Mouse (Mus musculus) limb, embryonic 10.5 days (tissue): Measurements from ENCODE around the gene Tctn1. TPM values are rescaled to one million over a fixed set of nuclear protein-coding genes. Genes with fewer than 3 reads are reported as not detected.
A peak's percentile ranks its signal among the peaks of the same experiment; 100 is the strongest.

Source experiments
- DNase-seq: peaks from one replicate; pipeline ENCODE4 v3.0.0-alpha.2; 2017; ENCODE audit warnings: low spot score
- H3K27ac ChIP-seq: fragments of 300-500 bp; sonication (generic); 2 replicates; pipeline ENCODE4 v1.5.1; 2016; ENCODE audit warnings: mild to moderate bottlenecking
- H3K27me3 ChIP-seq: fragments of 300-500 bp; sonication (generic); 2 replicates; pipeline ENCODE4 v1.6.1; 2016; ENCODE audit warnings: low read depth, mild to moderate bottlenecking; ENCODE audit not compliant: poor library complexity, severe bottlenecking
- H3K36me3 ChIP-seq: fragments of 300-500 bp; sonication (generic); 2 replicates; pipeline ENCODE4 v1.6.1; 2016; ENCODE audit warnings: mild to moderate bottlenecking, moderate library complexity
- H3K4me1 ChIP-seq: fragments of 300-500 bp; sonication (generic); 2 replicates; pipeline ENCODE4 v1.6.1; 2016
- H3K4me3 ChIP-seq: fragments of 300-500 bp; sonication (generic); 2 replicates; pipeline ENCODE4 v1.5.1; 2016; ENCODE audit warnings: mild to moderate bottlenecking, moderate library complexity
- H3K9me3 ChIP-seq: fragments of 300-500 bp; sonication (generic); replicated peaks from 2 replicates; pipeline ENCODE4 v1.6.1; 2016; ENCODE audit warnings: mild to moderate bottlenecking
- WGBS: fragments of 180-500 bp; shearing (Covaris S2); methylation state at CpG from one replicate; pipeline ENCODE4 v1.1.7; 2016; 5-methylcytosine and 5-hydroxymethylcytosine counted together
- polyA plus RNA-seq: library from polyadenylated mRNA; unstranded; fragments of >200 nt; fragmentation: Nextera tagmentation; extraction: Ambion mirVana; gene quantifications from 2 replicates; pipeline ENCODE4 v1.2.1, GENCODE M21; 2016

Tctn1 gene
- 4.4 and 4.9 TPM in 2 replicates for polyA plus RNA-seq

GRCm38 (mm10) chr5:122263933-122264905 lies at the start of gene Tctn1:
Tctn1 (minus strand) TSS chr5:122264460.
- Histone ChIP-seq H3K27ac (peak within 1 kb of the TSS; percentile 88), H3K36me3 (peaks cover 21% of the 10 kb centered on the region), H3K9me3 (no peaks in the 10 kb centered on the region), H3K4me1 (peaks cover 12% of the 10 kb centered on the region), H3K4me3 (peak within 1 kb of the TSS; percentile 74), H3K27me3 (no peaks in the 10 kb centered on the region)
- WGBS: 2% methylated on average over 49 of the region's 49 CpGs
- peak; percentile 96 for DNase-seq

DNA sequence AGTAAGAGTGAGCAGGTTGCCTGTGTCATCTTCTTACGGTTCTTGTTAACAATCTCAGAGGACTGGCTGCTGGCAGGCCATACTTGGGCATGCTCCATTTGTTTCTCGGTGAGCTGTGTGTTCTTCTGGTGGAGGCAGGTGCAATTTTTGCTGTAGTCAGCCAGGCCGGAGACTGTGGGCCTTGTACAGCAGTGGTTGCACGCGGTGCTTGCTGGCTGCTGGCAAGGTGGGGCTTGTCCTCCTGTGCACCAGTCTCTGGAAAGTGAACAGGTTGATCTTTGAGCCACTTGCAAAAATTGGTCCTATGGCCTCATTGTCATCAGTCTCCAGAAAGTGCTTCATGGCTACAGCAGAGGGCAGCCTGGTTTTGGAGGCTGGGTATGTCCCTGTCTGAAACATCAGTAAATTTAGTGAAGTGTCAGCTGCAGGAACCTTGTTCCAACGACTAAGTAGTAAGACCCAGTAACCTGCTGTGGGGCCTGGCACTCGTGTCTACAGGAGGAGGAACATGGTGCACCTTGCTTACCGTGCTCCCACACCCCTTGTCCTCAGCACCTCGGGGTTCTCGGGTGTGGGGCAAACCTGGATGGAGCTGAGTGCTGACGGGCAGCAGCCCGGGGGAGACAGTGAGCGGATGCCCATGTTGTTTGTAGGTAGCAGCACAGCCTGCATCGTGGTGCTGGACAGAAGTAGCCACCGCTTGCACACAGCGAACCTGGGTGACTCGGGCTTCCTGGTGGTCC lies 48.9 kb upstream of the Tctn1 start:
- Histone ChIP-seq H3K9me3 (no peaks in the 10 kb centered on the region), H3K27me3 (no peaks in the 10 kb centered on the region), H3K4me3 (no peak overlapping the region), H3K4me1 (no peaks in the 10 kb centered on the region), H3K27ac (no peak overlapping the region), H3K36me3 (peaks cover 82% of the 10 kb centered on the region)
- no peak for DNase-seq
- WGBS: 93% methylated on average over 17 of the region's 17 CpGs

- Histone ChIP-seq H3K27ac (no peak overlapping the region), H3K36me3 (peaks cover 78% of the 10 kb centered on the region), H3K4me3 (no peak overlapping the region), H3K27me3 (no peaks in the 10 kb centered on the region), H3K9me3 (no peaks in the 10 kb centered on the region), H3K4me1 (no peaks in the 10 kb centered on the region)
- WGBS: 92% methylated on average over 4 of the region's 4 CpGs
- no peak for DNase-seq
Observed at GRCm38 (mm10) chr5:122312346-122312745, 48.1 kb upstream of the Tctn1 start.

GRCm38 (mm10) chr5:122311692-122312091 lies 47.4 kb upstream of the Tctn1 start:
- Histone ChIP-seq H3K27ac (no peak overlapping the region), H3K27me3 (no peaks in the 10 kb centered on the region), H3K4me3 (no peak overlapping the region), H3K36me3 (peaks cover 72% of the 10 kb centered on the region), H3K4me1 (no peaks in the 10 kb centered on the region), H3K9me3 (no peaks in the 10 kb centered on the region)
- no peak for DNase-seq
- WGBS: 84% methylated on average over 7 of the region's 7 CpGs

- peaks cover 66% of the 10 kb centered on the region for H3K36me3 ChIP-seq
- no peak overlapping the region for H3K27ac ChIP-seq
- no peak for DNase-seq
Observed at GRCm38 (mm10) chr5:122310699-122311098, 46.4 kb upstream of the Tctn1 start.

GRCm38 (mm10) chr5:122306536-122306935 lies 42.3 kb upstream of the Tctn1 start:
- DNase-seq: no peak
- WGBS: 91% methylated on average over 3 of the region's 3 CpGs
- H3K9me3 ChIP-seq: no peaks in the 10 kb centered on the region
- H3K27ac ChIP-seq: no peak overlapping the region
- peaks cover 32% of the 10 kb centered on the region for H3K36me3 ChIP-seq
- peaks cover 4% of the 10 kb centered on the region for H3K4me1 ChIP-seq
- H3K27me3 ChIP-seq: no peaks in the 10 kb centered on the region
- H3K4me3 ChIP-seq: no peak overlapping the region

More at GRCm38 (mm10) chr5:122310699-122311098, 46.4 kb upstream of the Tctn1 start:
- Histone ChIP-seq H3K4me3 (no peak overlapping the region), H3K27me3 (no peaks in the 10 kb centered on the region), H3K9me3 (no peaks in the 10 kb centered on the region), H3K4me1 (no peaks in the 10 kb centered on the region)
- WGBS: 93% methylated on average over 8 of the region's 8 CpGs

DNA sequence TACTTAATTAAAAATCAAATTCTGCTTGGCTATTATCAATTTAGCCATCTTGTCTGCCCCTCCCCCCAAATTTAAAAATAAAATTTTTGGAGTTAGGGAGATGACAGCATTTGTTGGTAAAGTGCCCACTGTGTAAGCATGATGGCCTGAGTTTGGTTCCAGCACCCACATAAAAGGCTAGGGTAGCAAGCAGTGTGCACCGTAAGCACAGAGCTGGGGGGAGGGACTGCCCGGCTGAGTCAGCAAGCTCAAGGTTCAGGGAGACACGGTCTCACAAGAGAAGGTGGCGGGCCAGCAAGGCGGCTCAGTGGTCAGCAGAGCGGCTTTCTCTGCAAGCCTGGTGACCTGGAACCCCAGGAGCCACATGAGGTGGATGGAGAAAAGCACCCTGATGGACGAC lies 41.2 kb upstream of the Tctn1 start:
- WGBS: 97% methylated on average over 7 of the region's 7 CpGs
- DNase-seq: no peak
- Histone ChIP-seq H3K27me3 (no peaks in the 10 kb centered on the region), H3K36me3 (peaks cover 22% of the 10 kb centered on the region), H3K4me1 (peaks cover 4% of the 10 kb centered on the region), H3K4me3 (no peak overlapping the region), H3K27ac (no peak overlapping the region), H3K9me3 (0 out of 2 replicates have a peak, but pooled peaks cover 3% of the 10 kb centered on the region)

GRCm38 (mm10) chr5:122304541-122304940 lies 40.3 kb upstream of the Tctn1 start:
- Histone ChIP-seq H3K9me3 (0 out of 2 replicates have a peak, but pooled peaks cover 3% of the 10 kb centered on the region), H3K36me3 (peaks cover 26% of the 10 kb centered on the region), H3K27ac (no peak overlapping the region), H3K27me3 (no peaks in the 10 kb centered on the region), H3K4me3 (no peak overlapping the region), H3K4me1 (peaks cover 7% of the 10 kb centered on the region)
- DNase-seq: no peak
- WGBS: 93% methylated on average over 6 of the region's 6 CpGs

- H3K27ac ChIP-seq: no peak overlapping the region
- no peak overlapping the region for H3K4me3 ChIP-seq
- 0 out of 2 replicates have a peak, but pooled peaks cover 3% of the 10 kb centered on the region for H3K9me3 ChIP-seq
- H3K36me3 ChIP-seq: peaks cover 23% of the 10 kb centered on the region
- 94% methylated on average over 7 of the region's 7 CpGs for WGBS
- no peaks in the 10 kb centered on the region for H3K27me3 ChIP-seq
- no peak for DNase-seq
- peaks cover 7% of the 10 kb centered on the region for H3K4me1 ChIP-seq
Observed at GRCm38 (mm10) chr5:122303937-122304336, 39.7 kb upstream of the Tctn1 start.

DNA sequence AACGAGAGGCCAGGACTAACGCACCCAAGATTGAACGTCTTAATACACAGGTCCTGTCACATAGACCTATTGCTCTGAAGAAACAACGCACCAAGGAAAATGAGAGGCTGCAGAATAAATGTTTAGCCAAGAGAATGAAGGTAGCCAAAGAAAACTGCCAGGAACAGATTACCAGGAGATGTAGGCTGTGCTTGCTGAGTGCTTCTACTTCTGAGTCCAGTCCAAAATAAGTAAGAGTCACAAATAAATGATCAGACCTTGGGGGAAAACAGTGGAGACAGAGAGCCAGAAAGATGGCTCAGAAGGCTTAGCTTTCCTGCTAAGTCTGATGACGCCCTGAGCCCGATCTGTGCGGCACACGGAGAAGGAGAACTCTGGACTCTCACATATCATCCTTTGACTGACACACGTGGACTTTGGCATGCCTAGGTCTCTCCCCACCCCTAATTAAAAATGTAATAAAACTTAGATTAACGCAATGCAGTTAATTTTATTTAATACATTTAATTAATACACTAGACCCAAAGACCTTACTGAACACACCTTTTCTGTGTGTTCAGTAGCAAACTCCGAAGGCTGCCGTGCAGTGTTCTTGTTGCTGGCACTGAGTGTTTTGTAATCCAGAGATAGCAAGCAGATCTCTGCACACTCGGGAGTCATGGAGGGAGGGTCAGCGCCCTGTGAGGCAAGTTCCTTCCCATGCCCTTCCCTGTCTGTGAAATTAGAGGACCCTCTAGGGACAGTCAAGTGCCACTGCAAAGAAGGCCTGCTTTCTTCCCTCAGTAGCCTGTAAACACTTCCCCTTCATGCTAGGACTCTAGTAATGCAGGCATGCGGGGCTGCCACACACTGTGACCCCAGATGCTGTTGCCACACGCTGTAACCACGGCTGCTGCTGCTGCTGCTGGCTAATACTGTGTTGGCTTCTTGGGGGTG lies 38.8 kb upstream of the Tctn1 start:
- no peak overlapping the region for H3K27ac ChIP-seq
- peaks cover 19% of the 10 kb centered on the region for H3K36me3 ChIP-seq
- H3K4me3 ChIP-seq: no peak overlapping the region
- H3K4me1 ChIP-seq: peaks cover 7% of the 10 kb centered on the region
- no peak for DNase-seq
- H3K27me3 ChIP-seq: no peaks in the 10 kb centered on the region
- WGBS: 78% methylated on average over 17 of the region's 17 CpGs
- H3K9me3 ChIP-seq: 0 out of 2 replicates have a peak, but pooled peaks cover 3% of the 10 kb centered on the region

DNA sequence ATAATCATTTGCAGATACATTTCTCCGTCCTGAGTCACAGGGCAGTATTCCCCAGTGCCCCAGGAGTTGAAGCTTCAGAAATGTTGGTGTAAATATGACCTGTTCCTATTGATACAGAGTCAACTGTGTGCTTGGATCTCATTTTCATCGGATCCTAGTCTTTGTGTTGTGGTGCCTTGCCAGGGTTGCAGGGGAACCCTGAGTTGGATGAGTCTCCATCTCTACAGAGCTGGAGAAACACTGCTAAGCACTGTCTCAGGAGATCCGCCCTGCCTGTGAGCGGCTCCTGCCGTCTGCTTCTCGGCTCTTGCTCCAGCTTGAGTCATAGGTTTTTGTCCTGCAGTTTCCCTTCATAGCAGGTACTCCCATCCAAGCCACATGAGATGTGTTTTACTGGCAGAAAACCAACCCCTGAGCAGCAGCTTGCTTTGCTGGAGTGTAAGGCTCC lies 35.8 kb upstream of the Tctn1 start:
- no peak overlapping the region for H3K27ac ChIP-seq
- DNase-seq: no peak
- 0 out of 2 replicates have a peak, but pooled peaks cover 3% of the 10 kb centered on the region for H3K9me3 ChIP-seq
- no peaks in the 10 kb centered on the region for H3K27me3 ChIP-seq
- H3K4me1 ChIP-seq: peaks cover 7% of the 10 kb centered on the region
- H3K36me3 ChIP-seq: peaks cover 20% of the 10 kb centered on the region
- no peak overlapping the region for H3K4me3 ChIP-seq
- WGBS: 92% methylated on average over 6 of the region's 6 CpGs
